Mouse (Mus musculus) macrophage (primary cell): Measurements from ENCODE around the gene Prkd2. TPM values are rescaled to one million over a fixed set of nuclear protein-coding genes. Genes with fewer than 3 reads are reported as not detected.

Experiments
- H3K27ac ChIP-seq: fragments of 350-480 bp; formaldehyde crosslinking; 2 replicates; pipeline ENCODE4 v1.9.0; 2021
- H3K36me3 ChIP-seq: fragments of 350-480 bp; formaldehyde crosslinking; 2 replicates; pipeline ENCODE4 v1.9.0; 2021; ENCODE audit errors: inconsistent target
- H3K4me3 ChIP-seq: fragments of 350-480 bp; formaldehyde crosslinking; 2 replicates; pipeline ENCODE4 v1.9.0; 2021; ENCODE audit errors: inconsistent target
- H3K79me2 ChIP-seq: fragments of 350-480 bp; formaldehyde crosslinking; 2 replicates; pipeline ENCODE4 v1.9.0; 2021; ENCODE audit errors: inconsistent target
- whole genome bisulfite sequencing: methylation state at CpG from one replicate; pipeline ENCODE4 v1.1.7; 2026; ENCODE audit warnings: inconsistent platforms; ENCODE audit not compliant: missing documents; 5-methylcytosine and 5-hydroxymethylcytosine counted together
- polyA plus RNA-seq: library from polyadenylated mRNA; stranded (reverse); fragments of 250-400 nt; gene quantifications from 3 replicates; pipeline ENCODE4 v1.2.4, GENCODE M21; 2018; ENCODE audit warnings: inconsistent platforms

Prkd2 gene
- polyA plus RNA-seq, 1 experiment from 2014 or later = 4.8 TPM

DNA sequence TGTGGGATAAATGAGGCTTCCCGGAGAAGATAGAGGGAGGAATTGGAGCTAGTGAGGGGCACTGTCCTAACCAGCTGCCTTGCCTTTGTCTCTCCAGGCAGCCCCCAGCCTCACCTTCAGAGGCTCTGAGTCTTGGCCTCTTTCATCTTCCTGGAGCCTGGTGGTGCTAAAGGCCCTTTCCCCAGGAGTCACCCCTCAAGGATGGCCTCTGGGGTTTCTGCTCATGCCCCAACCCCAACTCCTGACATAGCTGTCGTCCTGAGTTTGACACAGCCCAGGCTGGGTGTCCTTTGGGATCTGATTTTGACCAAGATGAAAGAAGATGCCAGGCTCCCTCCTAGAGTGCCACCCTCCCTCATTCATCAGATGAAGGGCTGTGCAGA lies 2.6 kb upstream of the Prkd2 start:
- Histone ChIP-seq H3K79me2 (no peaks in the 10 kb centered on the region), H3K4me3 (no peak overlapping the region), H3K36me3 (peaks cover 30% of the 10 kb centered on the region; the same call in 1 of the 2 replicates), H3K27ac (no peak overlapping the region)
- WGBS = 96% methylated on average over 2 of the region's 2 CpGs

DNA sequence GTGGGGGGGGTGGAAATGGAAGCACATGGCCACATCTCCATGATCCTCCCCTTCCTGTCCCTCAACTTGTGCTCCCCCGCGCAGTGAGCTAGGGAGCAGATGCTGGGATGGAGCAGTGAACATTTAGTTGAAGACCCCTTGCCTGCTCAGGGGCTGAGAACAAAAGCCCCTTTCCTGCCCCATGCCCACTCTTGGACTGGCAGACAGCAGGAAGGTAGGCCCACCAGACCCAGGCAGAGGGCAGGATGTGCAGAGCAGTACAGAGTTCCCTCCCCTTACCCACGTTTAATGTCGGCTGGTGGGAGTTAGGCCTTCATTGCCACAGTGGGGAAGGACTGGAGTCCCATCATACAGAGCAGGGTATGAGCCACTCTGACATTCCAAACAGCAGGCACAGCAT lies 1.6 kb upstream of the Prkd2 start:
- H3K4me3 ChIP-seq = no peak overlapping the region
- H3K36me3 ChIP-seq = peaks cover 30% of the 10 kb centered on the region; the same call in 1 of the 2 replicates

DNA sequence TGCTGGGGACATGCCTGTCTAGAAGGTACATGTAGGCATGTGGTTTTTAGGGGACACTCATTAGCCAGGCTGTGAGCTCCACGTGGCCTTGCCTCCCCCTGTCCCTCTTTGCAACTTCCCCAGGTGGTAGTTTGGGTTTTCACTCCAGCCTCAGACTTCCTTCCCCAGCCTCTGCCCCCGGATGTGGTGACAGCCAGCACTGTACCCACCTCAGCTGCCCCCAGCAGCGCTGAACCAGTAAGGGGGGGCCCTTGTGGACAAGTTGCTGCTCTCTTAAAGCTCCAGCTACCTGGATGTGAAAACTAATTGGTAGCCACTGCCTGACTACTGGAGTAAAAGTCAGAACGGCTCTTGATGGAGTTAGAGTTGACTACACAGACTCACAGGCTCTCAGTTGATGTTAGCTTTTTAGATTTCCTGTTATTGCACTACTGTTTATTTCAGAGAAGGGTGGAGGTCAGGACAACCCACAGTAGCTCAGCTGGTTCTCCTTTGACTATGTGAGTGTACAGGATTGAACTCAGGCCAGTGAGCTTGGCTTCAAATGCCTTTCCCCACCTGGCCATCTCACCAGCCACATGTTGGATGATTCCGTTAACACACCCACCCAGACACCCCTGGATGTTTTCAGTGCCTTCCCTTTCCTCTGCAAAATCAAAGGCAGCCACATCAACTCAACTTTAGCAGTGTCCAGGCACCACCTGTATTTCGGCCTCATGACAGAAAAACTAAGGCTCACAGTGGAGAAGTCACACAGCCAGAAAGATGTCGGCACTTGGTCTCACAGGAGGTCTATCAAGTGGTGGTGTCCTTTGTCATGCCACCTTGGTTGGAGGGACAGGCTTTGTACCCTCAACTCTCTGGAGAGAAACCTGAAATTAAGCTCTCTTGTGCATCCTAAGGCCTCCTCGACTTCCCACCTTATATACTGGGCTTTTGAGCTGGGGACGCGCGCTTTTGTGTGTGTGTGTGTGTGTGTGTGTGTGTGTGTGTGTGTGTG lies 841 bp upstream of the Prkd2 start:
- Histone ChIP-seq H3K79me2 (no peaks in the 10 kb centered on the region), H3K36me3 (peaks cover 30% of the 10 kb centered on the region; the same call in 1 of the 2 replicates), H3K27ac (peak overlapping the region; percentile 42), H3K4me3 (peak overlapping the region; percentile 89; the same call in 1 of the 2 replicates)
- 10% methylated on average over 11 of the region's 11 CpGs for WGBS

More for the DNA sequence above, 1.6 kb upstream of the Prkd2 start:
- Histone ChIP-seq H3K27ac (0 out of 2 replicates have a peak overlapping the region, but pooled peaks have one; percentile 42), H3K79me2 (no peaks in the 10 kb centered on the region)
- WGBS = 39% methylated on average over 4 of the region's 4 CpGs

DNA sequence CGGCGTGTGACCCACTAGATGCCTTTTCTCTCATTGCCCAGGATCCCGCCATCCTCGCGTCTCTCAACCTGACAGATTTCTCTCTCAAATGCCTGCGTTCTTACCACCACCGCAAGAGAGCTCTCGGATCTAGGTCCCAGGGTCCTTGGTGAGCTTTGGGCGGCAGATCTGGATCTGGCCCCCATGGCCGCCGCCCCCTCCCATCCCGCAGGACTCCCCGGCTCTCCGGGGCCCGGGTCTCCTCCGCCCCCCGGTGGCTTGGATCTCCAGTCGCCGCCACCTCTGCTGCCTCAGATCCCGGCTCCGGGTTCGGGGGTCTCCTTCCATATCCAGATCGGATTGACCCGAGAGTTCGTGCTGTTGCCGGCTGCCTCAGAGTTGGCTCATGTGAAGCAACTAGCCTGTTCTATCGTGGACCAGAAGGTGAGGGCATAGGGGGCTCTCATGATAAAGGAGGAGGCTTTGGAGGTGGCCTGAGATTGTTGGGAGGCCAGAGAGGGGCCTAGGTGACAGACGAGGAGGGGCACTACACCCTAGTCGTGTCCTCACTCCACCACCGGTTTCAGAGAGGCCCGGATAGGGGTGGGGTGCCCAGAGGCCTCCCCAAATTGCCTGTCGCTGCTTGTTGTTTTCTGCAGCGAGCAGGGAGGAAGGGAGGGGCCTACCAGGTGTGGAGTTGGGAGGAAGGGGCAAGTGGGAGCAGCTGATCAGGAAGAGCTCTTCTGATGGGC lies 904 bp downstream of the Prkd2 start:
- WGBS = 4% methylated on average over 30 of the region's 33 CpGs
- Histone ChIP-seq H3K79me2 (no peaks in the 10 kb centered on the region), H3K27ac (peak overlapping the region; percentile 42; the same call in 1 of the 2 replicates), H3K4me3 (peak overlapping the region; percentile 89), H3K36me3 (peaks cover 15% of the 10 kb centered on the region; the same call in 1 of the 2 replicates)

DNA sequence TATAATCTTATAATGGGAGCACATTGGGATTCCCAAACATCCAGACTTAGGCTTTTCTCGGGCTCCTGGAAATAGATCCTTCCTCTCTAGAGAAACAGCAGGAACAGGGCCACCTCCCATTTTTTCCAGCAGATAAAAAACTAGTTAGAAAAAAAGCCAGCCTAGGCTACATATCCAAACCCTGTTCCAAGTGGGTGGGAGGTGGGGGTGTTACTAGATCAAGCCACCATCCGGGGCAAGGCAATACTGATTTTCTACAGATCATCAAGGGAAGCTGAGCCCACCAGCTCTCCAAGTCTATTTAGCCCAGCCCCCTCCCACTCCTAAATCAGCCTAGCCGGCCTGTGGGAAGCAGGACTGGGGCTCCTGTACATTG lies 2.0 kb downstream of the Prkd2 start:
- Histone ChIP-seq H3K4me3 (peak overlapping the region; percentile 38), H3K27ac (0 out of 2 replicates have a peak overlapping the region, but pooled peaks have one; percentile 5), H3K36me3 (peaks cover 6% of the 10 kb centered on the region; the same call in 1 of the 2 replicates), H3K79me2 (no peaks in the 10 kb centered on the region)
- 39% methylated on average over 3 of the region's 3 CpGs for WGBS

- Histone ChIP-seq H3K79me2 (no peaks in the 10 kb centered on the region), H3K4me3 (peak overlapping the region; percentile 38), H3K36me3 (peaks cover 2% of the 10 kb centered on the region; the same call in 1 of the 2 replicates), H3K27ac (0 out of 2 replicates have a peak overlapping the region, but pooled peaks have one; percentile 5)
- WGBS = 28% methylated on average over 14 of the region's 14 CpGs
Observed at GRCm38 (mm10) chr7:16845072-16845819, 2.5 kb downstream of the Prkd2 start.

- H3K36me3 ChIP-seq = no peaks in the 10 kb centered on the region; the same call in 1 of the 2 replicates
- 45% methylated on average over 10 of the region's 10 CpGs for WGBS
- no peak overlapping the region for H3K27ac ChIP-seq
- peak overlapping the region; percentile 38; the same call in 1 of the 2 replicates for H3K4me3 ChIP-seq
- H3K79me2 ChIP-seq = no peaks in the 10 kb centered on the region
Observed at GRCm38 (mm10) chr7:16845820-16846167, 3.1 kb downstream of the Prkd2 start.

- 94% methylated on average over 5 of the region's 5 CpGs for WGBS
- Histone ChIP-seq H3K36me3 (no peaks in the 10 kb centered on the region; the same call in 1 of the 2 replicates), H3K27ac (no peak overlapping the region), H3K4me3 (no peak overlapping the region), H3K79me2 (no peaks in the 10 kb centered on the region)
Observed at GRCm38 (mm10) chr7:16846775-16847174, 4.1 kb downstream of the Prkd2 start.

- Histone ChIP-seq H3K79me2 (no peaks in the 10 kb centered on the region), H3K27ac (no peak overlapping the region), H3K36me3 (no peaks in the 10 kb centered on the region; the same call in 1 of the 2 replicates), H3K4me3 (no peak overlapping the region)
- WGBS = 94% methylated on average over 16 of the region's 19 CpGs
Observed at GRCm38 (mm10) chr7:16847507-16847906, 4.8 kb downstream of the Prkd2 start.

DNA sequence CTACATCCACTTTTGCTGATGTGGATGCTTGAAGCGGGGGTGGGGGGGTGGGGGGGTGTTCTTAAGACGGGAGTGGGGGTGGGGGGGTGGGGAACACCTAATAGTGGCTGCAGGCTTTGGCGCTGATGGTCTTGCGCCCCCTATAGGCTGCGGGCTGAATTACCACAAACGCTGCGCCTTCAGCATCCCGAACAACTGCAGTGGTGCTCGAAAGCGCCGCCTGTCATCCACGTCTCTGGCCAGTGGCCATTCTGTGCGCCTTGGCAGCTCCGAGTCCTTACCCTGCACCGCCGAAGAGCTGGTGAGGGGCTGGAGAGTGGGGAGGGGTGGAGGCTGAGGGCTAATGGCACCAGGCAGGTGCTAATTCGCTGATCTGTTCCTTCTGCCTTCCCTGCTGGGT lies 5.9 kb downstream of the Prkd2 start:
- H3K27ac ChIP-seq = no peak overlapping the region
- 64% methylated on average over 12 of the region's 17 CpGs for WGBS
- H3K36me3 ChIP-seq = peaks cover 8% of the 10 kb centered on the region; the same call in 1 of the 2 replicates

DNA sequence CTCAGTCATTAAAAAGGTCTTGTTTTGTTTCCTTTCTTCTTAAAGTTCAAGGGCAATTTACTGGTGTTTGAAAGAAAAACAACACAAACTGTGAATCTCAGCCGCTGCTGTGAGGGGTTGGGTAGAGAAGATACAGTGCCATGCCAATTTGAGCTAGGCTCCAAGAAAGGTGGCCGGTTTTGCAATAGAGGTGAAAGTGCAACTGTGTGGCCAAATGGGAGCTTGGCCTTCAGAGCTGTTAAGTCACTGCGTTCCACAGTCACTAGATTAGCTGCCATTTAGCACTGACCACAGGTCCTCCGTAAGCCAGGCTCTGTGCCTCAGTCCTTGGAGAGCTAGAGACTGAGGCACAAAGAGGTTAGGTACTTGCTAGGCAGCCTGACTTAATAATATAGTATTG lies 8.9 kb downstream of the Prkd2 start:
- no peak overlapping the region for H3K27ac ChIP-seq
- H3K4me3 ChIP-seq = no peak overlapping the region
- H3K79me2 ChIP-seq = no peaks in the 10 kb centered on the region
- H3K36me3 ChIP-seq = peaks cover 31% of the 10 kb centered on the region
- WGBS = 96% methylated on average over 4 of the region's 4 CpGs

More for the DNA sequence above, 5.9 kb downstream of the Prkd2 start:
- no peaks in the 10 kb centered on the region for H3K79me2 ChIP-seq
- no peak overlapping the region for H3K4me3 ChIP-seq

GRCm38 (mm10) chr7:16853302-16853831 lies 10.7 kb downstream of the Prkd2 start:
- Histone ChIP-seq H3K79me2 (no peaks in the 10 kb centered on the region), H3K4me3 (no peak overlapping the region), H3K36me3 (peaks cover 35% of the 10 kb centered on the region), H3K27ac (no peak overlapping the region)
- 93% methylated on average over 14 of the region's 14 CpGs for WGBS

GRCm38 (mm10) chr7:16858336-16858735 lies 15.6 kb downstream of the Prkd2 start:
- Histone ChIP-seq H3K36me3 (peaks cover 28% of the 10 kb centered on the region), H3K4me3 (no peak overlapping the region), H3K79me2 (no peaks in the 10 kb centered on the region), H3K27ac (no peak overlapping the region)
- 53% methylated on average over 15 of the region's 17 CpGs for WGBS
